Mouse (Mus musculus): ENCODE results near the gene Zfp617.
"Not testable (repeated sequence)": the region's sequence is repeated elsewhere in the genome, so short reads cannot be mapped to it uniquely, and the experiment has no call there.

Gene Zfp617

GRCm38 (mm10) chr8:71908309-71909261 lies at the start of gene Zfp617, which contains the start of gene Zfp882:
Zfp617 (plus strand) TSS chr8:71908635.
Zfp882 (plus strand) TSS chr8:71908608.
- DNase-seq (ENCODE audit: low spot score in 2 of 2): peak; percentile 68 to 77

GRCm38 (mm10) chr8:71861551-71861950 lies 46.9 kb upstream of the Zfp617 start:
- not testable (repeated sequence) for DNase-seq (ENCODE audit: low spot score in 2 of 2)

DNA sequence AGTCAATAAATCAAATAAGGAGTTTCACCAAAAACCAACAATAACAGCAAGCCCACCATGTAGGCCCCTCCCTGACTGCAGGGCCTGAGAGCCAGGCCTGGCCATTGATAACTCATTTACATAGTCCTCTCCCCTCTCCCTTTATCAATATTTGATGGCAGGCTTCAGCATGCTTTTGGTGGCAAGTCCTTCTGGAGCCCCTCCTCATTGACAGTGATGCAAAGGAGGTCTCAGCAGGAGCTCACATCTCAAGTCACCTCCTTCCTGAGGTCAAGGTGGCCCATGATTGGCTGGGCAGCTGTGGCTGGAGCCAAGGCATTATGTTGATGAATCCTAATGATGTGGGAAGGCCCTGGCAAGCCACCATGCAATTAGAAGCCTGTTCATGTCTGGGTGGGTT lies 46.4 kb upstream of the Zfp617 start:
- DNase-seq (ENCODE audit: low spot score in 2 of 2): not testable (repeated sequence)

DNA sequence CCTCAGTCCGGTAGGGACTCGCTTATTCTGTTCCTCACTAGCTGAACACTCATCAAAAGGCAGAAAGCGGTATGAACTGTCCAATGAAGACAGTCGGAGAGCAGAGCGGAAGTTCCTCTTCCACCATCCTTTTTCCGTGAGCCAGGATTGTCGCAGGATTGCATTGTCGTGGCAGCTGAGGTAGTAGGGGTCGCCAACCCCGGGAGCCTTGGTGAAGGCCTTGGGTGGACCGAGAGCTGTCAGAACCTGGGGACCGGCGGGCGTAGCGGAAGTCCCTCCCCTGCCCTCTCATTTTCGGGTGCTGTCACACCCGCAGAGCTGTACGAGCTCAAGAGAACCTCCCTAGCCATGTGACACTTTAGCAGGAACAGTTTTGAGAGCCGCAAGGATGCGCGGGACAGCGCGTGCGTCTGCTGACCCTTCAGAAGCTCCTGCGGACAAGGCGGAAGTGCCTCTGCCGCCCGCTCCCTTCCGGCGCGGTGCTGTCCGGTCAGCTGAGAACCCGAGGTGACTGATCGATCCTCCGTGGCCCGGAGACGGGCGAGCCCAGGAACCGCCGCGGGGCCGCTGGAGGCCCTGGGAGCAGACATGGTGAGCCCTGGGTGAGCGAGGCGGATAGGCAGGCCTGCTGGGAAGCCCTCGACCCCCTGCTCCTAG lies 26.7 kb upstream of the Zfp617 start, which contains the start of gene Zfp709:
Gene Zfp709, plus strand, starts transcription at position 402 of the 657 bp plus-strand sequence.
- DNase-seq (ENCODE audit: low spot score in 2 of 2): peak; percentile 32 to 37

DNA sequence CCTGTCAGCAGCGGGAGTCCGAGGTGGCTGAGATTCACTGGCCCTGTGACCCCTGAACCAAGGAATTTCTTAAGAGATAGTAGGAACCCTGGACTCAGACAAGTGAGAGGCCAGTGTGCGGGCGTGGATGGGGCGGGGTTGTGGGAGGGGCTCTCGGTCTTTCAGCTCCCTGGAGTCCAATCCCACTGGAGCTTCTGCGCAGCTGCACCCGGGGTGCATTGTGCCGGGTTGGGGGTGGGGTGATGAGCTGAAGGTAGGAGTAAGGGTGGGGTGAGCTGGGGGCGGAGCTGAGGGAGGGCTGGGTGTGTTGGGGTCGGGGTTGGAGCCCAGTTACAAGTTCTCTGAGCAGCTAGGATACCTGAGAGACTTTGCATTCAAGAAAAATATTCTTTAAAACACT lies 7.8 kb upstream of the Zfp617 start:
- not testable (repeated sequence) for DNase-seq (ENCODE audit: low spot score in 2 of 2)

GRCm38 (mm10) chr8:71903084-71903483 lies 5.4 kb upstream of the Zfp617 start:
- not testable (repeated sequence) for DNase-seq (ENCODE audit: low spot score in 2 of 2)

DNA sequence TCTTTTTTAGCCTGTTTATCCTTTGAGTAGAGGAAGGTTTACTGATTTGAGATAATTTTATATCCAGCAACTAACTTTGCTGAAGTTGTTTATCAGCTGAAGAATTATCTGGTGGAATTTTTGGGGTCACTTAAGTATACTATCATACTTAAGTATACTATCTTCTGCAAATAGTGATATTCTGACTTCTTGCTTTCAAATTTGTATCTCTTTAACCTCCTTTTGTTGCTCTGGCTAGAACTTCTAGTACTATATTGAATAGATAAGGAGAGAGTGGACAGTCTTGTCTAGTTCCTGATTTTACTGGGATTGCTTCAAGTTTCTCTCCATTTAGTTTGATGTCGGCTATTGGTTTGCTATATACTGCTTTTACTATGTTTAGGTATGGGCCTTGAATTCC lies 1.6 kb upstream of the Zfp617 start:
- DNase-seq (ENCODE audit: low spot score in 2 of 2): no peak

- no peak for DNase-seq (ENCODE audit: low spot score in 2 of 2)
Observed at GRCm38 (mm10) chr8:71907798-71908257, 607 bp upstream of the Zfp617 start.

DNA sequence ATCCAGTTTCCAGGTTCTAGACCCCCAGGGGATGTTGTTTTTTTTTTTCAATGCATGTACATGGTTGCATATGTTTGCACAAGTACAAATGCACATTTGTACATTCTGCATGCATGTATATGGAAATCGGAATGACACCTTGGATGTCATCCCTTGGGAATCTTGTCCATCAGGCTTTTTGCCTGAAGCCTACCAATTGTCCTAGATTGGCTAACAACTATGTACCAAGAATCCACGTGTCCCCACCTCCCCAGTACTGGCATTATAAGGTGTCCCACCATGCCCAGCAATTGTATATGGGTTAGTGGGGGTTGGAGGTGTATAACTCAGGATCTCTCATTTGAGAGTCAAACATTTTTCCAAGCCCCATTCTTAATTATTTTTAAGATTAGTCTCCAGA lies 3.9 kb downstream of the Zfp617 start:
- no peak for DNase-seq (ENCODE audit: low spot score in 2 of 2)

DNA sequence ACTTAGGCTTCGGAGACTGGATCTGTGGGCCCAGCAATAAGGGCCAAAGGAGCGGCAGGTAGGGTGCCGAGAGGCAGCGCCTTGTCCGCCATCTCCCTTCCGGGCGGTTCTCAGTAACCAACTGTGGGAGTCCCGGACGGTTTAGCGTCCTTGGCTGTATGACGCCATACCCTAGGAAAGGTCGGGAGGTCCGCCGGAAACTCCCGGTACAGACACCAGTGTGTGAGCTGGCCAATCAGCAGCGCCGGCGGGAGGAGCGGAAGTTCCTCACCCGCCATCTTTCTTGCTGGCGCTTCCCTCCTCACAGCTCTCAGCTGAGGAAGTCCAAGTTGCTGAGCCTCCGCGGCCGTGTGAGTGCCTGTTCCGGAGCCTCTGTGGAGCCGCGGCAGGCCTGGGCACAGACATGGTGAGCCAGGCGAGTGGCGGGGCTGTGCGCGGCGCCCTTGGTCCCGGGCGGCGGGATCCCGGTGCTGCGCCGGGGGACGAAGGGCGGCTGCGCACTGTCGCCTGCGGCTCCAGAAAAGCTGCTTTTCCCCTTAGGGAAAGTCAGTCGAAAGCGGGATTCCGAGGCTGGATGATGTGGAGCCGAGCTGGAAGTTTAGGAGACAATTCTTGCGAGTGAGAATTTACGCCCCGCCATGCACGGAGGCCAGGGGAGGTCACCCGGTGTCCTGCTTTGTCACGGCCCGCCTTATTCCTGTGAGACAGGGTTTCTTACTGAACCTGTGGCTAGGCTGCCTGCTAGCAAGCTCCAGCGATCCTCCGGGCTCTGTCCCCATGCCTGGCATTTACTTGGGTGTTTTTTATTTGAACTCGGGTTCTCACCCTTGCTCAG lies 14.3 kb downstream of the Zfp617 start:
- peak; percentile 82 to 84 for DNase-seq (ENCODE audit: low spot score in 2 of 2)

GRCm38 (mm10) chr8:71925791-71926190 lies 17.4 kb downstream of the Zfp617 start:
- DNase-seq (ENCODE audit: low spot score in 2 of 2): no peak

DNA sequence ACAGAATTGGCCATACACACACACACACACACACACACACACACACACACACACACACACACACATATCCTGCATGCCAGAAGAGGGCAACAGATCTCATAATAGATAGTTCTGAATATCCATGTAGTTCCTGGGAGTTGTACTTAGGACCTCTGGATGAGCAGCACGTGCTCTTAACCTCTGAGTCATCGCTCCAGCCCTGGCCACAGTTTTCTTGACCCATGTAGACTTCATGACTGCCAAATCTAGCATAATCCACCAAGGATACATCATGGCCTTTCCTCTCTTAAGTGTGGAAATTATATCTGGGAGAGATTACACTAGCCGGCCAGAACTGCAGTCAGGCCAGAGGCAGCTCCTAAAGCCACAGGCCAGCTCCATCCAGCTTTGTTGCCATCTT lies 18.1 kb downstream of the Zfp617 start:
- DNase-seq (ENCODE audit: low spot score in 2 of 2): no peak

DNA sequence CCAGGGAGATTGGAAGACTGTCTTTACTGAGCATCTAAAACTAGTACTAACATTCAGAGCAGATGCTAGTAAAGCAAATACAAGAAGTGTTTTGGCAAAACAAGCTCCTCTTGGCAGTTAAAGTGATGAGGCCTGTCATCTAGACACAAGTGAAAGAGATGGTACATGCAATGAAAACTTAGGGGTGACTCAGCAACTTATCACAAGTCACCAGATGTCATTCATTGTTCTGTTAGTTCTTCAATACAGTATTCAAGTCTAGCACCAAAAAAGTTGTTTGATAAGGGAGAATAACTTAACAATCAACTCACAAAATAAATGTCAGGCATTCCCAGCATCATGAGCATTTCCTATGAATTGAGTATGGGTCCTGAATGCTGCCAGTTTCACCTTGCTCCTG lies 19.3 kb downstream of the Zfp617 start:
- no peak for DNase-seq (ENCODE audit: low spot score in 2 of 2)

DNA sequence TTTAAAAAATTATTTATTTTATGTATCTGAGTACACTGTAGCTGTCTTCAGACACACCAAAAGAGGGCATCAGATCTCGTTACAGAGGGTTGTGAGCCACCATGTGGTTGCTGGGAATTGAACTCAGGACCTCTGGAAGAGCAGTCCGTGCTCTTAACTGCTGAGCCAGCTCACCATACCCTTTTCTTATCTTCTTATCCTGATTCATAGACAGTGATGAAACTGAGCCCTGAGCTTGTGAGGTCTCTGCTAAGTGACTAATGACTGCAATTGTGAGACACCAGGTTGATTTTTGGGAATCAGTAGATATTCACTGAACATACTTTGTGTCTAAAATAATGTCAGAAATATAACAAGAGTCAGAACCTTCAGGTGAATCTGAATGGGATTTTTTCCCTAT lies 29.6 kb downstream of the Zfp617 start:
- not testable (repeated sequence) for DNase-seq (ENCODE audit: low spot score in 2 of 2)

GRCm38 (mm10) chr8:71940293-71941208 lies 32.1 kb downstream of the Zfp617 start:
- DNase-seq (ENCODE audit: low spot score in 2 of 2): peak; percentile 21 to 49

- DNase-seq (ENCODE audit: low spot score in 2 of 2): no peak
Observed at GRCm38 (mm10) chr8:71941776-71942175, 33.3 kb downstream of the Zfp617 start.

DNA sequence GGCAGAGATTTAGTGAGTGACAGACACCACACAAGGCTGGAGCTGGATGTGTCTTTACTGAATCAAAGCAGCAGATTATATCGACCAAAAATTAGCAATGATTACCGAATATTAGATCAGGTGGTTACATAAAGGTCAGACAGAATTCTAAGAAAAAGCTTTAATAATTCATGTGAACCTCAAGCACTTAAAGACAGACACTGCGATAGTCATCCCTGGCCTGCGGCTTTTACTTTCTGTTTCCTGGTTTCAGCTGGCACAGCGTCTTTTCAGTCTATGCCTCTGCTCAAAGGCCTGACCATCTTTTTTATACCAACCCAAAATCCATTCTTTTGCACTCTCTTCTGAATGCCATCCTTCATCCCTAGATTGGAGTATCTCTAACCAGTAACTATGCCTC lies 40.2 kb downstream of the Zfp617 start:
- no peak for DNase-seq (ENCODE audit: low spot score in 2 of 2)

GRCm38 (mm10) chr8:71950482-71951221 lies 42.2 kb downstream of the Zfp617 start, which contains the start of gene Zfp961:
Zfp961 (plus strand) TSS chr8:71951038.
- peak; percentile 97 to 98 for DNase-seq (ENCODE audit: low spot score in 2 of 2)

DNA sequence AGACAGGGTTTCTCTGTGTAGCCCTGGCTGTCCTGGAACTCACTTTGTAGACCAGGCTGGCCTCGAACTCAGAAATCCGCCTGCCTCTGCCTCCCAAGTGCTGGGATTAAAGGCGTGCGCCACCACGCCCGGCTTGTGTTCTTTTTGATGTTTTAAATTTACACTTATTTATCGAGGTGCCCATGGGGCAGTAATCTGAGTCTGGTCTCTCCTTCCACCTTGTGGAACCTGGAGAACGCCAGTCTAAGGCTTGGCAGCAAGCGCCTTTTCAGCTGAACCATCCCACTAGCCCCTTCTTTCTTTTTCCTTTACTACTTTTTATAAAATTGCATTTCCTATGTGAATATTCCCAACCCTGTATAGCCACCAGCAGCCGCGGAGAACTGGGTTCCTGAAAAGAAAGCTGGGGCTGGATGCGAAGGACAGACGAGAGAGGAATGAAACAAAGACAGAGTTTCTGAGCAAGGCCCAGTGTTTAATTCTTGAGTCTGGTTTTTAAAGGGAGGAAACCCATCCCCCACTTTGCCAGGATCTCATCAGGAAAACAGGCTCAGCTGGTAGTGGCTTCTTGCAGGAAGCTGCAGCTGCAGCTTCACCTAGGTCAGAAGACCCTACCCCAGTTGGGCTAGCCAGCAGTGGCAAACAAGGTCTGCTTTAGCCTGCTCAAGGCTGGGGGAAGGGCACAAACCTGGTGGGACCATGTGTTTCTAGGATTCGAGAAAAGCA lies 43.2 kb downstream of the Zfp617 start:
- no peak for DNase-seq (ENCODE audit: low spot score in 2 of 2)

All from spleen, postnatal 14 days (tissue).